Mouse (Mus musculus) gastrocnemius, postnatal 36 days (tissue): Measurements from ENCODE around the gene Cpeb1. TPM values are rescaled to one million over a fixed set of nuclear protein-coding genes. Genes with fewer than 3 reads are reported as not detected.

Experiments
- DNase-seq, 2 experiments: peaks; one replicate each; pipeline ENCODE4 v3.0.0; 2022
- intact Hi-C: fragments of 180-260 bp; cut with DNase I; formaldehyde crosslinking; loops from one replicate; pipeline ENCODE4 v1.15.1; 2025
- total RNA-seq, 2 experiments: library from RNA; stranded (reverse); gene quantifications; 2 replicates each; pipeline ENCODE4 v1.2.3; 2021

Cpeb1 gene
- total RNA-seq, 2 experiments from 2014 or later, result 22.0 to 28.9 TPM

DNA sequence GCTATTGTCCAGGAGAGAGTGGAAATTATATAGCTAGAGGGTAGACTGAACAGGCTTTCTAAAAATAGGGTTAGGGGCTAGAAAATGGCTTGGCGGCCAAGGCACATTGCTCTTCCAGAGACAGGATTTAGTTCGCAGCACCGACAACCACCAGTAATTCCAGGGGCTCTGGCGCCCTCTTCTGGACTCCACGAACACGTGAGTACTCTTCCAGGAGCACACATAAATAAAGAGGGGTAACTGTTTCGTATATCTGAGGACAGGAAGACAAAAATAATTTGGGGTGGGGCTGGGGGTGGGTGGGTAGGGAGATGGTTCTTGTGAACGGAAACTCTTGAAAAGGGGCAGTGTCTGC, 118.9 kb downstream of the Cpeb1 start:
- intact Hi-C loops, result loop anchor here (2.0 kb wide), 1 partner anchor 128 kb away; no protein-coding TSS in a partner anchor
- DNase-seq, result peak in 1 of 2 experiments; percentile 30

DNA sequence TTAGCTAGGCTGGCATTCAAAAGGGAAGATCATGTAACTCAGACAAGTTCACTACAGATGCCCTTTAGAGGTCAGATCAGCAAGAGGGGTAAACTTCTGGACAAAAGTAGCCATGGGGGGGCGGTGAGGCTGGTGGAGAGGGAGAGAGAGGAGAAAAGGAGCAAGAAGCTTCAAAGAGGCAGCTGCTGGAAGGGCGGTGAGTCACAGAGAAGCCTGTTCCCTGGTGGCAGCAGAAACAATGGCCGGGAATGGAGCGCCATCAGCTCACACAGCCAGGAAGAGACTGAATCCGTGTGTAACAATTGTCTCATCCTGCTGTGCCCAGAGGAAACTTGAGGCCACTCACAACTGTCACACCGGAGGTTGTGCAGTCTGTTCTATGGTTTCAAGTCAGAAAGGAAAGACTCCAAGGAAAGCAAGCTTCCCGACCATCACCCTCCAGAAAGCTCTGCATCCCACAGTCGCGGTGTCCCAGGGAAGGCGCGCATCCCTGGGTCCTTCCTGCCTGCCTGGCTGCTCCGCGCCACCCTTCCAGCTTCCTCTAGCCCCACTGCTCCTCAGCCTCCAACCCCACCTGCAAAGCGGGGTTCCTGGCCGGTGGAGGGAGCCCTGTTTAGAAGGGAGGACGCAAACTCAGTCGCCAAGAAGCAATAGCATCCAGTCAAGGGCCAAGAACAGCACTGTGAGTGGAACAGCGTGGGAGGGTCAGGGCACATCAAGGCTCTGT, 119.4 kb downstream of the Cpeb1 start:
- intact Hi-C loops, result loop anchor here (2.0 kb wide), 2 partner anchors 127 to 169 kb away; no protein-coding TSS in a partner anchor
- DNase-seq, result peak in 1 of 2 experiments; percentile 30

- intact Hi-C loops, result no loop called here
- no peak for DNase-seq
These were observed 123.4 kb downstream of the Cpeb1 start for GRCm38 (mm10) chr7:81331851-81332250.

GRCm38 (mm10) chr7:81330767-81331166, 124.5 kb downstream of the Cpeb1 start:
- no peak for DNase-seq
- intact Hi-C loops, result no loop called here

DNA sequence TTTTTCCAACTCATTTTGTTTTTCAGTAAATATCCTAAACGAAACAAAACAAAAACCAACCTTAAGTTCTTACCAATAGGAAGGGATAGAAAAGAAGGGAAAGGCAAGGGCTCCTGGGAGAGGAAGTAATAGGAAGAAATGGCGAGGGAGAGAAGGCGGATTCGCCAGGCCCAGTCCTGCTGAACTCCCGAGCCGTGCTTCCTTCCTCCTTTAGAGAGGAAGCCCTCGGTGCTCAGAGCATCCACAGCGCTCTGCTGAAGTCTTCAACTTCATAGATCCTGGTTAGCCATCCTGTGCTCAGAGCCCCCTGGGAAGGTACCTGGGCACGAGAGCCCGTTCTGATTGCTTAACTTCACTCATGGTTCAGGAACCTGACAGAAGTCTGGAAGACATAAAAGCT, 127.6 kb downstream of the Cpeb1 start:
- DNase-seq, result no peak
- intact Hi-C loops, result no loop called here

- intact Hi-C loops, result no loop called here
- DNase-seq, result no peak
These were observed 128.4 kb downstream of the Cpeb1 start for GRCm38 (mm10) chr7:81326859-81327258.

- intact Hi-C loops, result no loop called here
- no peak for DNase-seq
These were observed 129.2 kb downstream of the Cpeb1 start for GRCm38 (mm10) chr7:81326043-81326442.

- intact Hi-C loops, result no loop called here
- no peak for DNase-seq
These were observed 133.5 kb downstream of the Cpeb1 start for GRCm38 (mm10) chr7:81321776-81322175.

DNA sequence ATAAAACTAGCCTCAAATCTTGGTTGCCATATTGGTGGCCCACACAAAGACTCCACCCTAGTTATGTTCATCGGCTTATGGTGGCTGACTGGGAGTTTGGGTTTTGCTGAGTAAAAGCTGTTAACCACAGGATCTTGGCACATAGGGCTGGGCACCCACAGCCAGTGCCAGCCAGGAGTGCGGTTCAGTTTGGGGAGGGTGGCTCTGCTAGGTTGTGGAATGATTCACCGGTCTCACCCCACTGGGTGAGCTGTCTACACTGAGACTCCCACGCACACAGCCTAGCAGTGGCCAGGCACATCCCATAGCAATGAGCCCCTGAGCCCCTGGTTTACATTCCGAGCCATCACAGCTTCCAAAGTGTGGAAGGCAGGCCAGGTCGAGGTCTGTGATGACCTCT, 135.5 kb downstream of the Cpeb1 start:
- intact Hi-C loops, result loop anchor here (10.0 kb wide), 1 partner anchor 435 kb away; no protein-coding TSS in a partner anchor
- DNase-seq, result no peak

DNA sequence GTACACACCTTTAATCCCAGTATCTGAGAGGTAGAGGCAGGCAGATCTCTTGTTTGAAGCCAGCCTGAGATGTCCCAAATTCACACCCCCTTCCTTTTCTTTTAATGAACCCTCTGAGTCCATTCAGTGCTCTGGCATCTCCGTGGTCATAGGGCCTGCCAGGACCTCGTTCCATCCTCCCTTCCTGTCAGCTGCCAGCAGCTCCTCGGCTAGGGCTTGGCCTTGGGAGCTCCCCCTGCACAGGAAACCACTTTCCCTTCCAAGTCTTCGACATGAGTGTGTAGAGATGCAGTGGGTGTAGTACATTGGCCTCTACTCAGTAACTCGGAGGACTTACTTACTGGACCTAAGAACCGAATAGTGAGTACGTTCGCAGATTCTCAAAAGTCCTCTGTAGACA, 139.7 kb downstream of the Cpeb1 start:
- DNase-seq, result no peak
- intact Hi-C loops, result loop anchor here (10.0 kb wide), 1 partner anchor 431 kb away; no protein-coding TSS in a partner anchor

DNA sequence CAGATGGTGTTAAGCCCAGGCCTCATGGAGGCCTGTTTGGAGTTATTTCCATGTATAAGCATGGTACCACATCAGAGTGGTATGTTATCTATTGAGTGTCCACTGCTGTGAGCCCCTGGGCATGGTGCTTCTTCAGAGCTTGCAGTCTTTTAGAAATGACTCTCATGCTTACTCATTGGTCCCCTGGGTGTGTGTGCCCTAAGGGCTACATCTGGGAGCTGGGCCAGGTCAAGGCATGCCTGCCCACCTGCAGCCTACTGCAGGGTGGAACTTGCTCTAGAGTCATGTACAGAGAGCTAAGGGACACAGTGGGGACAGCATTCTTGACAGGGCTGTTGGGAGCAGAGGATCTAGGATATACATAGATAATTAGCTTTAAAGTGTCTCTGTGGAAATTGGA, 143.7 kb downstream of the Cpeb1 start:
- intact Hi-C loops, result loop anchor here (10.0 kb wide), 1 partner anchor 427 kb away; no protein-coding TSS in a partner anchor
- no peak for DNase-seq

DNA sequence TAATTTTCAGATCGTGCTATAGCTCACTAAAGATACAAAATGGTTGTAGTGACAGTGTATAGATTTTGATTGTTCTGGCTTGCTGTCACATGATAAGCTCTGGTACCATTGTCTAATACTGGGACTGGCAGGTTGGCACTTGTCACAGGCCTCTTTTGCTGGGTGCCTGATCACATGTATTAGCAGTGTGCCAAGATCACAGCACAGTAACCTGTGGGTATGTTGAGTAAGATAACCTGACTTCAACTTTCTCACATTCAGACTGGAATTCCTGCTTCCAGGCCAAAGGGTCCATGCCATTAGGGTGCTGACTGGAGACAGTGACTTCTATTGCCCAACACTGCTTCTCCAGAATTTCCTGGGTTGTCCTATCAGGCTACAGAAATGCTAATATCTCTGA, 144.1 kb downstream of the Cpeb1 start:
- no peak for DNase-seq
- intact Hi-C loops, result loop anchor here (10.0 kb wide), 1 partner anchor 426 kb away; no protein-coding TSS in a partner anchor

DNA sequence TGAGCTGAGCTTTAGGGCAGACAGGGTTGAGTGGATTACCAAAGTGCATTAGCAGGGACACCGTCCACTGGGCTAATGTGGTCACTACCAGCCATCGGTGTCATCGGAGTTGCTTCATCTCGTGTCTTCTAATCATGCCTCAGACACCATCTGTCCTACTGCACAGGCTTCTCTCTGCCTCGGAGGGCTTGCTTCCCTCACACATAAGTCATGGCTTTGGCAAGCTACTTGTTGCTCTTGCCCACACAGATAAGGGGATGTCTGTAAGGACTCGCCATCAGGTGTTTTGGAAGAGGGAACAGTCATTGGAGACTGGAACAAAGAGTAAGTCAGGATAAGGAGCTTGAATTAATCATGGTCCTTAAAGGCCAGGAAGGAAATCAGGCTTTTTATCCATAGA, 146.0 kb downstream of the Cpeb1 start:
- DNase-seq, result no peak
- intact Hi-C loops, result no loop called here

DNA sequence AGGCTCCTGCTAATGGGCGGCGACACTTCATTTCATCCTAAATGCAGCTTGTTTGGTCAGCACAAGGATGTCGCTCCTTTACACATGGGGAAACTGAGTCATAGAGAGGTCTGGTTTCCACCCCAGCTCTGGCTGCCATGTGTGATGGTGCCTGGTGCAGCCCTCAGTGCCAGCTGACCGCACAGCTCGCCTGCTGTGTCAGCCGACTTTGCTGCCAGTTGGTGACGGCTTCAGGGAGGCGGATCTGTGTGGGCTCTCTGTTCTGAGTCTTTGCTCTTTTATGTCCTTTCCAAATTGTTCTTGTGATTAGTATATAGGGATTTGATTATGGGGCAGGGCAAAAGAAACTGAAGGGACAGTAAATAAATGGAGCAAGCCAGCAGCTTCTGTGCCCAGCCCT, 147.5 kb downstream of the Cpeb1 start:
- intact Hi-C loops, result no loop called here
- no peak for DNase-seq

DNA sequence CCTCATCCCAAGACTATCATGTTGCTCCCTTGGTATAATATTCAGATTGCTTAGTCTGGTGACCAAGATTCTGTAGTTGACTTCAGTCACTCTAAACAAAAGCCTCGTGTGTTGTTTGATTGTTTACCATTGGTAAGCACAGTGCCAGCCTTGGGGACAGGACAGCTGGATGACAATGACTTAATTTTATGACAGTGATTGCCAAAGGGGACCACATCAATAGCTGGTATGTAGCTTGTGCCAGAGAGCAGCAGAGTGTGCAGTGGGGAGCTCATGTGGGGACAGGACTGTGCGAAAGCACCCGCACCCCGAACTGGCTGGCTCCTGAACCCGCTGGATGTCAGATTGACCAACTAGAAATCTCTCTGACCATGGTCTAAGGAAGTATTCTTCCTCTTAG, 150.6 kb downstream of the Cpeb1 start:
- intact Hi-C loops, result no loop called here
- no peak for DNase-seq

DNA sequence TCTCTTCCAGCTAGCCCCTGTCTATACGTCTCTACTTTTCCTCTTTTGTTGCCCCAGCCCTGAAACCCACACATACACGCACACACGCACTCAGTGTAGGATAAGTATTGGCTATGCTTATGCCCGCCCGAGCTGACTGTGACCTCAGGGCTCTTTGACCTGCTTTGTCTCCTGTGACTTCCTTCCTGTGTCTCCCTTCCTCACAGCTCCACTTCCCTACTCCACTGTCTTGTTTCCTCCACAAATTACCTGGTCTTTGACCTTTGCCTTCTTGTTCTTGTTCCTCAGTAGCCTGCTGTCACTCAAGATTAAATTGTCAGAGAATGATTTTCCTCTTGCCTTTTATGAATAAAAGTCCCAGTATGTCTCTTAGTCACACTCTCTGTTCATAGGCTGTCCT, 151.2 kb downstream of the Cpeb1 start:
- intact Hi-C loops, result no loop called here
- no peak for DNase-seq

DNA sequence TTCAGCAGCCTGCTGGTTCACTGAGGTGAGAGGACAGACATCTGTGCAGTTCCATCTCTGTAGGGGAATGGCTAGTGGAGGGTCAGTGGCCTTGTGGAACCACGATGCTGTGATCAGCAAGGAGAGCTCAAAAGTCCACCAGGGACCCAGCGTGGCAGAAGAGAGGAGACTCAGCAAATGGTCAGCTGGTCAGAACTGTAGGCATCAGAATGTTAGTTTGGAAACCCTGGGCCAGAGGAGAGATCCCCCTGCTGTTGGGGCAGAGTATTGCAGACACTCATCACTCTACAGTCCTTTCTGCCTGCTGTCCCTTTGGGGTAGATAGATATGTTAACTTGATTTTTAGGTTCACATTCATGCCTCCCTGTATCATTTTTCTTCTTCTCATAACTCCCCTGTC, 151.6 kb downstream of the Cpeb1 start:
- no peak for DNase-seq
- intact Hi-C loops, result loop anchor here (1.0 to 2.0 kb wide), 2 partner anchors 94 to 135 kb away; no protein-coding TSS in a partner anchor

DNA sequence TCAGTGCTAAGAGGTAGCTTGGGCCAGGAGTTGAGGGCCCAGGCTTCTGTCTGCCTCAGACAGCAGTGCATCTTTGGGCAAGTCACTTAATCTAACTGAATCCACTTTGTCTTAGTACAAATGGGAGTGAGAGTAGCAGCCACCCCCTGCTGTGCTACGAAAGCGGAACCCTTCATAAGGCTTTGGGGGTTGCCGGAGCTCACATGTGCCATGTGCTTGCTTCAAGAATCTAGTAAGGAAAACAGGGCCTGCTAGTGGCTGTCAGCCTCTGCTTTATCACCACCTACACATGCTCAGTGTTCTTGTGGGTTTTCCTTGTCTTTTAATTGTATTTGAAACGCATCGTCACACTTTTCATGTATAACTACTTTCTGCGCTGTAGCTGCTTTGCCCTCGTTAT, 153.9 kb downstream of the Cpeb1 start:
- intact Hi-C loops, result no loop called here
- no peak for DNase-seq

DNA sequence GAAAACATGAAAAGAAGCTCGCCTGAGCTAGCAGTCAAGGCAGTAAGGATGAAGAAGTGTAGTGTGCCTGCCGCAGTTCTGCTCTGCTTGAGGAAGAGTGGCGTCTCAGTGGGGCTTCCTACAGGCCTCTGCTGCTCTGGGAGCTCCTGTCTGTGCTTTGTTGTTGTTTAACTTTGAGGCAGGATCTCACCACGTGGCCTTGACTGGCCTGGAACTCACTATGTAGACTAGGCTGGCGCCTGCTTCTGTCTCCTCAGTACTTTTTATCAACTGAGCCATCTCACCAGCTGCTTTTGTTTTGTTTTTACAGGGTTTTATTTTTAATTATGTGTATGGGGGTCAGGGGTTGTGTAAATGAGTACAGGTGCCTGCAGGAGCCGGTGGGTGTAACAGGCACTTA, 157.1 kb downstream of the Cpeb1 start:
- intact Hi-C loops, result no loop called here
- DNase-seq, result no peak
